Mouse (Mus musculus) lung, embryonic 14.5 days (tissue): ENCODE results near the gene Rad23a. TPM values are rescaled to one million over a fixed set of nuclear protein-coding genes. Genes with fewer than 3 reads are reported as not detected.
A peak's percentile ranks its signal among the peaks of the same experiment; 100 is the strongest.
"Not testable (repeated sequence)": the region's sequence is repeated elsewhere in the genome, so short reads cannot be mapped to it uniquely, and the experiment has no call there.

Experiments used
- ATAC-seq: fragments of 200-750 bp; cut with Nextera tagmentation; 2 replicates; pipeline ENCODE4 v1.8.0; 2017; ENCODE audit warnings: mild to moderate bottlenecking, moderate TSS enrichment, moderate library complexity; ENCODE audit not compliant: insufficient read depth
- DNase-seq: peaks from one replicate; pipeline ENCODE4 v3.0.0-alpha.2; 2015
- H3K27ac ChIP-seq: fragments of 300-500 bp; sonication (generic); 2 replicates; pipeline ENCODE4 v1.5.1; 2014; ENCODE audit warnings: low read depth, mild to moderate bottlenecking, moderate library complexity
- H3K27me3 ChIP-seq: fragments of 300-500 bp; sonication (generic); 2 replicates; pipeline ENCODE4 v1.6.1; 2014; ENCODE audit warnings: low read length, control low read depth; ENCODE audit not compliant: insufficient read depth
- H3K36me3 ChIP-seq: fragments of 300-500 bp; sonication (generic); 2 replicates; pipeline ENCODE4 v1.6.1; 2014; ENCODE audit warnings: control low read depth; ENCODE audit not compliant: insufficient read depth
- H3K4me1 ChIP-seq: fragments of 300-500 bp; sonication (generic); 2 replicates; pipeline ENCODE4 v1.6.1; 2014; ENCODE audit warnings: antibody characterized with exemption, control low read depth; ENCODE audit not compliant: insufficient read depth
- H3K4me2 ChIP-seq: fragments of 300-500 bp; sonication (generic); 2 replicates; pipeline ENCODE4 v1.6.1; 2014; ENCODE audit warnings: mild to moderate bottlenecking
- H3K4me3 ChIP-seq: fragments of 300-500 bp; sonication (generic); 2 replicates; pipeline ENCODE4 v1.5.1; 2014; ENCODE audit warnings: low read depth, low read length
- H3K9ac ChIP-seq: fragments of 300-500 bp; sonication (generic); 2 replicates; pipeline ENCODE4 v1.6.1; 2014
- H3K9me3 ChIP-seq: fragments of 300-500 bp; sonication (generic); 2 replicates; pipeline ENCODE4 v1.6.1; 2016; ENCODE audit warnings: low read depth, low read length, control low read depth
- CTCF ChIP-seq: IDR thresholded peaks from 2 replicates; pipeline ENCODE4 v1.5.1; 2016; ENCODE audit warnings: antibody characterized with exemption, low read depth
- WGBS: fragments of 180-500 bp; shearing (Covaris S2); extraction: QIAGEN DNeasy Blood & Tissue Kit; methylation state at CpG from one replicate; pipeline ENCODE4 v1.1.7; 2014; 5-methylcytosine and 5-hydroxymethylcytosine counted together
- polyA plus RNA-seq: library from polyadenylated mRNA; unstranded; fragments of >200 nt; fragmentation: Nextera tagmentation; extraction: Ambion mirVana; gene quantifications from 2 replicates; pipeline ENCODE4 v1.2.1, GENCODE M21; 2014

Rad23a gene
- polyA plus RNA-seq, 1 experiment from 2014 or later, result 123 TPM

- no peak for ATAC-seq
- H3K27ac ChIP-seq, result peak overlapping the region; percentile 96
- DNase-seq, result no peak
- peak overlapping the region; percentile 67 for H3K4me2 ChIP-seq
- H3K9me3 ChIP-seq, result no peaks in the 10 kb centered on the region
- no peaks in the 10 kb centered on the region for H3K27me3 ChIP-seq
- peak; percentile 14; the same call in 1 of the 2 replicates for TF ChIP-seq CTCF
- peaks cover 13% of the 10 kb centered on the region for H3K4me1 ChIP-seq
- 51% methylated on average over 10 of the region's 10 CpGs for WGBS
- peaks cover 48% of the 10 kb centered on the region for H3K36me3 ChIP-seq
- peak overlapping the region; percentile 98 for H3K9ac ChIP-seq
- H3K4me3 ChIP-seq, result peak overlapping the region; percentile 95
These were observed 7.4 kb downstream of the Rad23a start for GRCm38 (mm10) chr8:84832759-84833742.

- no peaks in the 10 kb centered on the region for H3K9me3 ChIP-seq
- H3K36me3 ChIP-seq, result peaks cover 40% of the 10 kb centered on the region
- peak overlapping the region; percentile 98 for H3K9ac ChIP-seq
- peak overlapping the region; percentile 96 for H3K27ac ChIP-seq
- H3K4me3 ChIP-seq, result peak overlapping the region; percentile 95
- H3K4me2 ChIP-seq, result peak overlapping the region; percentile 67
- peak; percentile 54 for ATAC-seq
- H3K4me1 ChIP-seq, result peaks cover 13% of the 10 kb centered on the region
- under 1% methylated on average over 59 of the region's 59 CpGs for WGBS
- peak; percentile 88 for DNase-seq
- H3K27me3 ChIP-seq, result no peaks in the 10 kb centered on the region
- TF ChIP-seq CTCF, result no peak
These were observed 8.3 kb downstream of the Rad23a start for GRCm38 (mm10) chr8:84832034-84832717.

GRCm38 (mm10) chr8:84831490-84831889, 9.0 kb downstream of the Rad23a start, which contains the start of gene Gadd45gip1:
TSS of gene Gadd45gip1 (plus strand) at chr8:84831522.
- H3K4me3 ChIP-seq, result peak within 1 kb of the TSS; percentile 95

GRCm38 (mm10) chr8:84826518-84826917, 13.9 kb downstream of the Rad23a start:
- not testable (repeated sequence) for ATAC-seq, H3K27me3 ChIP-seq, DNase-seq, H3K4me1 ChIP-seq, H3K27ac ChIP-seq, H3K9ac ChIP-seq, H3K9me3 ChIP-seq, H3K4me2 ChIP-seq, H3K36me3 ChIP-seq, H3K4me3 ChIP-seq
- 73% methylated on average over 1 of the region's 2 CpGs for WGBS

More at GRCm38 (mm10) chr8:84831490-84831889, 9.0 kb downstream of the Rad23a start, which contains the start of gene Gadd45gip1:
- Histone ChIP-seq H3K9me3 (no peaks in the 10 kb centered on the region), H3K27ac (peak within 1 kb of the TSS; percentile 96), H3K27me3 (no peaks in the 10 kb centered on the region), H3K36me3 (peaks cover 33% of the 10 kb centered on the region), H3K9ac (peak within 1 kb of the TSS; percentile 98), H3K4me1 (peaks cover 13% of the 10 kb centered on the region), H3K4me2 (peak within 1 kb of the TSS; percentile 67)
- 75% methylated on average over 11 of the region's 11 CpGs for WGBS
- TF ChIP-seq CTCF, result no peak
- DNase-seq, result no peak
- no peak for ATAC-seq

- no peak overlapping the region for H3K4me3 ChIP-seq
- ATAC-seq (no peak), DNase-seq (no peak)
- no peak overlapping the region for H3K27ac ChIP-seq
- H3K9ac ChIP-seq, result no peak overlapping the region
- H3K27me3 ChIP-seq, result no peaks in the 10 kb centered on the region
- 40% methylated on average over 4 of the region's 4 CpGs for WGBS
- H3K4me1 ChIP-seq, result no peaks in the 10 kb centered on the region
- no peak for TF ChIP-seq CTCF
- H3K4me2 ChIP-seq, result no peak overlapping the region
- no peaks in the 10 kb centered on the region for H3K36me3 ChIP-seq
- no peaks in the 10 kb centered on the region for H3K9me3 ChIP-seq
These were observed 14.8 kb downstream of the Rad23a start for GRCm38 (mm10) chr8:84825636-84826035.

GRCm38 (mm10) chr8:84823653-84824052, 16.8 kb downstream of the Rad23a start:
- H3K27ac ChIP-seq, result no peak overlapping the region
- peak; percentile 92 for TF ChIP-seq CTCF
- no peaks in the 10 kb centered on the region for H3K27me3 ChIP-seq
- peak overlapping the region; percentile 49 for H3K4me2 ChIP-seq
- ATAC-seq (peak; percentile 82), DNase-seq (peak; percentile 91)
- no peak overlapping the region for H3K9ac ChIP-seq
- H3K9me3 ChIP-seq, result no peaks in the 10 kb centered on the region
- under 1% methylated on average over 18 of the region's 18 CpGs for WGBS
- no peaks in the 10 kb centered on the region for H3K36me3 ChIP-seq
- H3K4me3 ChIP-seq, result no peak overlapping the region
- H3K4me1 ChIP-seq, result no peaks in the 10 kb centered on the region

GRCm38 (mm10) chr8:84822723-84823122, 17.7 kb downstream of the Rad23a start, which contains the start of gene Dand5:
TSS of gene Dand5 (minus strand) at chr8:84822823.
- ATAC-seq (no peak), DNase-seq (no peak)
- Histone ChIP-seq H3K4me3 (no peak within 1 kb of the TSS), H3K36me3 (no peaks in the 10 kb centered on the region), H3K9ac (no peak within 1 kb of the TSS), H3K4me2 (peak within 1 kb of the TSS; percentile 49), H3K27ac (no peak within 1 kb of the TSS), H3K9me3 (no peaks in the 10 kb centered on the region), H3K27me3 (no peaks in the 10 kb centered on the region), H3K4me1 (no peaks in the 10 kb centered on the region)
- 35% methylated on average over 3 of the region's 3 CpGs for WGBS
- TF ChIP-seq CTCF, result no peak
